Mouse (Mus musculus): ENCODE results near the gene C2. TPM values are rescaled to one million over a fixed set of nuclear protein-coding genes. Genes with fewer than 3 reads are reported as not detected.

Gene C2
- 0.84 and 1.9 TPM in 2 replicates for polyA plus RNA-seq (2015; fragmentation: Nextera tagmentation; extraction: Ambion mirVana)

- peak within 1 kb of the TSS; percentile 95 for H3K4me3 ChIP-seq
- H3K27ac ChIP-seq (replicated peaks) = peak within 1 kb of the TSS; percentile 96
- peak; percentile 16 for ATAC-seq (ENCODE audit: extremely low read depth, insufficient number of reproducible peaks, low FRiP score, low TSS enrichment)
- H3K9me3 ChIP-seq = no peaks in the 10 kb centered on the region
- WGBS = 0% methylated on average over 21 of the region's 44 CpGs
- peaks cover 33% of the 10 kb centered on the region for H3K36me3 ChIP-seq
- H3K27me3 ChIP-seq (replicated peaks) = no peaks in the 10 kb centered on the region
- peak within 1 kb of the TSS; percentile 99 for H3K9ac ChIP-seq
- peaks cover 46% of the 10 kb centered on the region for H3K4me1 ChIP-seq
- peak within 1 kb of the TSS; percentile 85 for H3K4me2 ChIP-seq
Measured at GRCm38 (mm10) chr17:34898160-34898586, at the start of gene C2, which contains the start of gene Ehmt2. Gene C2 (minus strand): TSS chr17:34898265. Gene Ehmt2 (plus strand): TSS chr17:34898469.

DNA sequence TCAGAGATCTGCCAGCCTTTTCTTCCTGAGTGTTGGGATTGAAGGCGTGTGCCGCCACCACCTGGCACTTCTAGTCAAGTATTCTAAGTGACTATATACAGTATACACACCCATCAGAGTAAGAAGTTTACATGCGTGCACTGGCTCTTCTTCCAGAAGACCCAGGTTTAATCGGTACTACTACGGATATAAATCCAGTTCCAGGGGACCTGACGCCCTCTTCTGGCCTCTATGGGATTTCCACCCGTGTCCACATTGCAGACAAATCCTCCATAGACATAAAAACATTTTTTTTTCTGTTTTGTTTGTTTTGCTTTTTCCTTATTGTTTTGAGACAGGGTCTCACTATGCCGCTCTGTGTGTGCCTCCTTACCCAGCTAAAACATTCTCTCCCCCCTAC lies 49.5 kb upstream of the C2 start:
- Histone ChIP-seq H3K4me1 (peaks cover 21% of the 10 kb centered on the region), H3K4me2 (no peak overlapping the region), H3K9ac (no peak overlapping the region), H3K36me3 (peaks cover 23% of the 10 kb centered on the region), H3K27me3 (replicated peaks) (no peaks in the 10 kb centered on the region), H3K4me3 (no peak overlapping the region), H3K27ac (replicated peaks) (no peak overlapping the region), H3K9me3 (no peaks in the 10 kb centered on the region)
- ATAC-seq (ENCODE audit: extremely low read depth, insufficient number of reproducible peaks, low FRiP score, low TSS enrichment) = no peak
- 24% methylated on average over 8 of the region's 8 CpGs for WGBS

GRCm38 (mm10) chr17:34946486-34947140 lies 48.5 kb upstream of the C2 start:
- Histone ChIP-seq H3K4me2 (no peak overlapping the region), H3K36me3 (peaks cover 23% of the 10 kb centered on the region), H3K9me3 (no peaks in the 10 kb centered on the region), H3K27me3 (replicated peaks) (no peaks in the 10 kb centered on the region), H3K27ac (replicated peaks) (no peak overlapping the region), H3K4me1 (peaks cover 26% of the 10 kb centered on the region), H3K9ac (no peak overlapping the region), H3K4me3 (no peak overlapping the region)
- 86% methylated on average over 5 of the region's 5 CpGs for WGBS
- no peak for ATAC-seq (ENCODE audit: extremely low read depth, insufficient number of reproducible peaks, low FRiP score, low TSS enrichment)

DNA sequence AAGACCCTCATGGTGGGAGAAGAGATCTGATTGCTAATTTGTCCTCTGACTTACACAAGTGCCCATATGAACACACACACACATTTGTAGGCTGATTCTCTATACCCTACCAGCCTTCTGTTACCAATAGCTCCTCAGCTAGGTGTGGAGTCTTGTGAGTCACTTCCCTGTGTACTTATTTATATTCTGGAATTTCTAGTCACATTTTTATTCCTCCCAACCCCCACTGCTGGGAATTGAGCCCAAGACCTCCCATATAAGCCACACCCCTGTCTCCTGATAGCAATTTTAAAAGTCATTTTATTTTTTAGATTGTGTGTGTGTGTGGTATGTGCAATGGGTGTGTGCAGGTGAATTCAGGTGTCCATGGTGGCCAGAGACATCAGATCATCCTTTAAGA lies 46.3 kb upstream of the C2 start:
- no peaks in the 10 kb centered on the region for H3K9me3 ChIP-seq
- no peak overlapping the region for H3K27ac ChIP-seq (replicated peaks)
- H3K9ac ChIP-seq = peak overlapping the region; percentile 40; the same call in 1 of the 2 replicates
- no peak for ATAC-seq (ENCODE audit: extremely low read depth, insufficient number of reproducible peaks, low FRiP score, low TSS enrichment)
- no peak overlapping the region for H3K4me2 ChIP-seq
- H3K27me3 ChIP-seq (replicated peaks) = no peaks in the 10 kb centered on the region
- no peak overlapping the region for H3K4me3 ChIP-seq
- H3K4me1 ChIP-seq = peaks cover 11% of the 10 kb centered on the region
- H3K36me3 ChIP-seq = peaks cover 2% of the 10 kb centered on the region

DNA sequence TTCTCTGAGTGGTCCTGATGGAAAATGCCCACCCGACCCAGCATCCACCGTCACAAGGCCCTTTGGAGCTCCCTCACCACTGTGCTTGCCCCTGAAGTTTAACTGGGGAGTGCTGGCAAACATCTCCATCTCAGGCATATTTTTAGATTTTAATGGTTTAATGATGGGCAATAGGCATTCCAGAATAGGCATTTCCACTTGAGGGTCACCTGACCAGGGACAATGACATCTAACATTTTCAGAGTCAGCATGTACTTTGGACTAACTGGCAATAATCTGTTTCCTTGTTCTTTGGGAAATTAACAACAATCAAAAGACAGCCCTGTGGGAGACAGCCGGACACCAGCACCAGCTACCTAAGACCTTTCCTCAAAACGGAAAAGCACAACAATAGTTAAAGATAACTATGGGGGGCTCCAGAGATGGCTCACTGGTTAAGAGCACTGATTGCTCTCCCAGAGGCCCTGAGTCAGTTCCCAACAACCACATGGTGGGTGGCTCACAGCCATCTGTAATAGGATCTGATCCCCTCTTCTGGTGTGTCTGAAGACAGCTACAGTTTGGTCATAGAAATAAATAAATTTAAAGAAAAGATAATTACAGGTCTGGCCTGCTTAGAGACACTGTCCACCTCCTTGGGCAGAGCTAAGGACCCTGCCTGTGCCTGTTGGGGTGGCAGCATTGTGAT lies 45.2 kb upstream of the C2 start:
- no peak for ATAC-seq (ENCODE audit: extremely low read depth, insufficient number of reproducible peaks, low FRiP score, low TSS enrichment)
- Histone ChIP-seq H3K36me3 (no peaks in the 10 kb centered on the region), H3K4me2 (no peak overlapping the region), H3K27ac (replicated peaks) (no peak overlapping the region), H3K9me3 (no peaks in the 10 kb centered on the region), H3K4me1 (peaks cover 11% of the 10 kb centered on the region), H3K9ac (no peak overlapping the region), H3K27me3 (replicated peaks) (no peaks in the 10 kb centered on the region), H3K4me3 (no peak overlapping the region)
- 79% methylated on average over 4 of the region's 4 CpGs for WGBS

GRCm38 (mm10) chr17:34941344-34942041 lies 43.4 kb upstream of the C2 start:
- H3K4me3 ChIP-seq = peak overlapping the region; percentile 47
- H3K27ac ChIP-seq (replicated peaks) = peak overlapping the region; percentile 79
- no peaks in the 10 kb centered on the region for H3K9me3 ChIP-seq
- peaks cover 11% of the 10 kb centered on the region for H3K4me1 ChIP-seq
- H3K4me2 ChIP-seq = peak overlapping the region; percentile 72
- H3K9ac ChIP-seq = peak overlapping the region; percentile 77
- 9% methylated on average over 15 of the region's 15 CpGs for WGBS
- H3K27me3 ChIP-seq (replicated peaks) = no peaks in the 10 kb centered on the region
- no peak for ATAC-seq (ENCODE audit: extremely low read depth, insufficient number of reproducible peaks, low FRiP score, low TSS enrichment)
- no peaks in the 10 kb centered on the region for H3K36me3 ChIP-seq

- H3K9ac ChIP-seq = no peak overlapping the region
- no peak for ATAC-seq (ENCODE audit: extremely low read depth, insufficient number of reproducible peaks, low FRiP score, low TSS enrichment)
- peaks cover 21% of the 10 kb centered on the region for H3K36me3 ChIP-seq
- H3K9me3 ChIP-seq = no peaks in the 10 kb centered on the region
- H3K4me1 ChIP-seq = peaks cover 8% of the 10 kb centered on the region
- no peak overlapping the region for H3K4me2 ChIP-seq
- 76% methylated on average over 6 of the region's 6 CpGs for WGBS
- no peaks in the 10 kb centered on the region for H3K27me3 ChIP-seq (replicated peaks)
- no peak overlapping the region for H3K27ac ChIP-seq (replicated peaks)
- no peak overlapping the region for H3K4me3 ChIP-seq
Measured at GRCm38 (mm10) chr17:34937960-34938505, 40.0 kb upstream of the C2 start.

DNA sequence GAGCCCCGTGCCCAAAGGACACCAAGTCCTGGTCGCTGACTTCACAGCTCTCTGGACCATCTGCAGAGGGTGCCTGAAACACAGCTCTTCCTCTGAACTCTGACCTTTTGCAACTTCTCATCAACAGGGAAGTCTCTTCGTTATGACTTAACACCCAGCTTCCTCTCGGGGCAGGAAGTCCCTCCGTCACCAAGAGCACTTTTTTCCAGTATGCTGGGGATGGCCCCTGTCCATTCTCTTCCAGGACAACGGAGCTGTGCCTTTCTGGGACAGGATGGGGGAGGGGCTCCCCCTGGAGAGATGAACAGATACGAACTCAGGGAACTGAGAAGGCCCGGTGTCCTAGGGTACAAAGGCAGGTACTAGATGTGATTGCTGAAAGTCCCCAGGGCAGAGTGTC lies 36.8 kb upstream of the C2 start:
- no peaks in the 10 kb centered on the region for H3K9me3 ChIP-seq
- peaks cover 21% of the 10 kb centered on the region for H3K36me3 ChIP-seq
- H3K27me3 ChIP-seq (replicated peaks) = no peaks in the 10 kb centered on the region
- H3K4me1 ChIP-seq = peaks cover 16% of the 10 kb centered on the region
- no peak overlapping the region for H3K4me3 ChIP-seq
- H3K27ac ChIP-seq (replicated peaks) = no peak overlapping the region
- no peak overlapping the region for H3K4me2 ChIP-seq
- no peak for ATAC-seq (ENCODE audit: extremely low read depth, insufficient number of reproducible peaks, low FRiP score, low TSS enrichment)
- WGBS = 46% methylated on average over 8 of the region's 8 CpGs
- H3K9ac ChIP-seq = peak overlapping the region; percentile 15

DNA sequence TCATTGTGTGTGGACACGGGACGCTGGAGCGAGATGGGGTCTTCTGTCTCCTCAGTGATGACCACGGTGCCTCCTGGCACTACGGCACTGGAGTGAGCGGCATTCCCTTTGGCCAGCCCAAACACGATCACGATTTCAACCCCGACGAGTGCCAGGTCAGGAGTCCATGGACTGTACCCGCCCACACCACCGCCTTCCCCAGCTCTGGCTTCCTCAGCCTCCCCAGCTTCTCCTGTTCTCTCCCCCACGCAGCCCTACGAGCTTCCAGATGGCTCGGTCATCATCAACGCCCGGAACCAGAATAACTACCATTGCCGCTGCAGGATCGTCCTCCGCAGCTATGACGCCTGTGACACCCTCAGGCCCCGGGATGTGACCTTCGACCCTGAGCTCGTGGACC lies 36.0 kb upstream of the C2 start:
- H3K4me2 ChIP-seq = no peak overlapping the region
- H3K9me3 ChIP-seq = no peaks in the 10 kb centered on the region
- ATAC-seq (ENCODE audit: extremely low read depth, insufficient number of reproducible peaks, low FRiP score, low TSS enrichment) = no peak
- no peaks in the 10 kb centered on the region for H3K27me3 ChIP-seq (replicated peaks)
- H3K4me1 ChIP-seq = peaks cover 16% of the 10 kb centered on the region
- peaks cover 21% of the 10 kb centered on the region for H3K36me3 ChIP-seq
- H3K9ac ChIP-seq = 0 out of 2 replicates have a peak overlapping the region, but pooled peaks have one; percentile 12
- 70% methylated on average over 24 of the region's 24 CpGs for WGBS
- no peak overlapping the region for H3K27ac ChIP-seq (replicated peaks)
- H3K4me3 ChIP-seq = no peak overlapping the region

DNA sequence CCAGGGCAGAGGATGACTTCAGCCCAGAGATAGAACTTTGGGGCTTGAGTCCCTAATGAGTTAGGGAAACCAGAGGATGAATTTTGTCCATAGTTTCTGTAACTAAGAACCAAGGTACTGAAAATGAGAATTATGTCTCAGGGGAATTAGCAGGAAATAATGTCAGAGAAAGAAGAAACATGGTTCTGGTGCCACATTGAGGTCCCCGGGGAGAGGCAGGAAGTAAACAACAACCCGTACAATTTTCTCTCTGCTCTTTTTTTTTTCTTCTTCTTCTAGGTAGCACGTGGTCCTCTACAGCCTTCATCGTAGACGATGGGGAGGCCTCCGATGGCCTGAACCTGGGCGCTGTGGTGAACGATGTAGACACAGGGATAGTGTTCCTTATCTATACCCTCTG lies 34.2 kb upstream of the C2 start:
- Histone ChIP-seq H3K27me3 (replicated peaks) (no peaks in the 10 kb centered on the region), H3K9me3 (no peaks in the 10 kb centered on the region), H3K9ac (peak overlapping the region; percentile 93), H3K4me1 (peaks cover 16% of the 10 kb centered on the region), H3K4me2 (peak overlapping the region; percentile 97), H3K4me3 (peak overlapping the region; percentile 85), H3K36me3 (peaks cover 21% of the 10 kb centered on the region), H3K27ac (replicated peaks) (no peak overlapping the region)
- WGBS = 82% methylated on average over 8 of the region's 8 CpGs
- no peak for ATAC-seq (ENCODE audit: extremely low read depth, insufficient number of reproducible peaks, low FRiP score, low TSS enrichment)

- Histone ChIP-seq H3K9me3 (no peaks in the 10 kb centered on the region), H3K4me2 (peak overlapping the region; percentile 97), H3K4me3 (peak overlapping the region; percentile 85), H3K4me1 (peaks cover 16% of the 10 kb centered on the region), H3K27ac (replicated peaks) (no peak overlapping the region), H3K36me3 (peaks cover 21% of the 10 kb centered on the region), H3K9ac (peak overlapping the region; percentile 93), H3K27me3 (replicated peaks) (no peaks in the 10 kb centered on the region)
- 14% methylated on average over 14 of the region's 14 CpGs for WGBS
- no peak for ATAC-seq (ENCODE audit: extremely low read depth, insufficient number of reproducible peaks, low FRiP score, low TSS enrichment)
Measured at GRCm38 (mm10) chr17:34931735-34932098, 33.7 kb upstream of the C2 start.
